Mouse (Mus musculus) adrenal gland, postnatal 25 days (tissue): Measurements from ENCODE around the gene Ythdc1. TPM values are rescaled to one million over a fixed set of nuclear protein-coding genes. Genes with fewer than 3 reads are reported as not detected.

ENCODE experiments used
- total RNA-seq: library from RNA; stranded (reverse); gene quantifications from 2 replicates; pipeline ENCODE4 v1.2.3, GENCODE M21; 2021

Ythdc1 gene
- total RNA-seq, 1 experiment from 2014 or later = 55.5 TPM

Other genes with a start within 250 kb of the Ythdc1 start
- gene Tmprss11f, start 171.8 kb upstream of the Ythdc1 start, total RNA-seq = not detected in 2 replicates
- not detected in 2 replicates for gene Tmprss11b, start 127.9 kb upstream of the Ythdc1 start, total RNA-seq
- not detected in 2 replicates for gene Tmprss11e, start 58.4 kb upstream of the Ythdc1 start, total RNA-seq
- 1.7 TPM in 1 of 2 replicates, not detected in the other for gene Ugt2b34, start 102.7 kb downstream of the Ythdc1 start, total RNA-seq
- 5.9 TPM in 1 of 2 replicates, not detected in the other for gene Ugt2b1, start 122.3 kb downstream of the Ythdc1 start, total RNA-seq
- not detected in 2 replicates for gene Ugt2b35, start 196.6 kb downstream of the Ythdc1 start, total RNA-seq